Mouse (Mus musculus): Measurements from ENCODE around the gene Cacna1d. TPM values are rescaled to one million over a fixed set of nuclear protein-coding genes. Genes with fewer than 3 reads are reported as not detected.

Cacna1d gene
- polyA plus RNA-seq, 1 experiment: not detected

DNA sequence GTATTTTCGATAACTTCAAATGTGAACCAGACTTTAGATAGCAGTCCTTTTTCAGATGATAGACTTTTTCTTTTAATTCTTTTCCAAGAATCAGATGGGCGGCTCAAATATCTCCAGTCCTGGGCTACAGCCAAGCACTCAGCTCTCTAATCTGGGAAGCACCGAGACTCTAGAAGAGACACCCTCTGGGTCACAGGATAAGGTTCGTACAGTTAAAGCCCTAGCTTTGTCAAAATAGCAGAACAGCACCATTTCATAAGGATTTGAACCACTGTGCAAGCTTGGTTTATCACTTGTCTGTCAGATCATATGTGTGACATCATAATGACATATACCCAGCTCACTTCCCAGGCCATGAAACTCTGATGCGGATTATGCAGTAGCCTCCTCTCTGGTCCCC, 21.6 kb upstream of the Cacna1d start:
- no peaks in the 10 kb centered on the region for H3K27me3 ChIP-seq (ENCODE audit: control insufficient read depth, insufficient read depth, insufficient read length)
- no peak overlapping the region for H3K4me3 ChIP-seq (ENCODE audit: insufficient read depth, poor library complexity, severe bottlenecking)
- no peaks in the 10 kb centered on the region for H3K79me3 ChIP-seq (ENCODE audit: low read depth)
- H3ac ChIP-seq (ENCODE audit: control insufficient read depth, insufficient read length, low read depth): no peak overlapping the region
- no peaks in the 10 kb centered on the region for H3K79me2 ChIP-seq (ENCODE audit: control insufficient read depth, insufficient read depth)
- TF ChIP-seq FOSL1 (IDR thresholded peaks at IDR 0.05; ENCODE audit: insufficient read depth, low read length, poor library complexity, severe bottlenecking) (no peak), CEBPB (IDR thresholded peaks at IDR 0.05; ENCODE audit: low read depth) (no peak), CTCF (IDR thresholded peaks at IDR 0.05; ENCODE audit: control insufficient read depth, insufficient read depth, insufficient read length) (no peak), MYOD1 (IDR thresholded peaks at IDR 0.05; ENCODE audit: control insufficient read depth, insufficient read length, low read depth) (no peak), USF1 (IDR thresholded peaks at IDR 0.05; ENCODE audit: low read depth) (no peak), MYOG (IDR thresholded peaks at IDR 0.05; ENCODE audit: control insufficient read depth, extremely low read depth, insufficient read length) (no peak), MAX (IDR thresholded peaks at IDR 0.05) (no peak)
- H3K36me3 ChIP-seq (ENCODE audit: control insufficient read depth, insufficient read depth): peaks cover 56% of the 10 kb centered on the region

GRCm38 (mm10) chr14:30510214-30510763, 19.0 kb upstream of the Cacna1d start:
- Histone ChIP-seq H3K79me3 (ENCODE audit: low read depth) (no peaks in the 10 kb centered on the region), H3ac (ENCODE audit: control insufficient read depth, insufficient read length, low read depth) (no peak overlapping the region), H3K79me2 (ENCODE audit: control insufficient read depth, insufficient read depth) (no peaks in the 10 kb centered on the region), H3K36me3 (ENCODE audit: control insufficient read depth, insufficient read depth) (peaks cover 54% of the 10 kb centered on the region), H3K27me3 (ENCODE audit: control insufficient read depth, insufficient read depth, insufficient read length) (no peaks in the 10 kb centered on the region), H3K4me3 (ENCODE audit: insufficient read depth, poor library complexity, severe bottlenecking) (no peak overlapping the region)
- TF ChIP-seq FOSL1 (IDR thresholded peaks at IDR 0.05; ENCODE audit: insufficient read depth, low read length, poor library complexity, severe bottlenecking) (no peak), MAX (IDR thresholded peaks at IDR 0.05) (no peak), MYOD1 (IDR thresholded peaks at IDR 0.05; ENCODE audit: control insufficient read depth, insufficient read length, low read depth) (no peak), CTCF (IDR thresholded peaks at IDR 0.05; ENCODE audit: control insufficient read depth, insufficient read depth, insufficient read length) (no peak), CEBPB (IDR thresholded peaks at IDR 0.05; ENCODE audit: low read depth) (no peak)

DNA sequence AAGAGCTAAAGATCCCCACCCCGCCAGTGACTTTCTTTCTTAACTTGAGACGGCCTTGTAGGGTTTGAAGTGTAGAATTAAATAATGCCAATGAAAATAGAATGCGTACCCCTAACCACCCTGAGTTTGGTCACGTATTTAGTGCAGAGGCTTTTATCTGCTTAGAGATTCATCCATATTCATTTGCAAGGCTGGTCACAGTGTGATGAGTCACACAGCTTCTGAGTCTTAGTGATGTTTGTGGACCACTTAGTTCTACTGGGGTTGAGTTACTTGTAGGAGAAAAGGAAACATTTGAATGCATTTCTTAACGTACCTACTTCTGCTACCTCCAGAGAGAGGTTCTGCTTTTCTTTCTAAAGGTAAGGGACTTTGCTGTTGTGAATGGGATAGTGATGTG, 13.7 kb upstream of the Cacna1d start:
- no peaks in the 10 kb centered on the region for H3K79me3 ChIP-seq (ENCODE audit: low read depth)
- no peaks in the 10 kb centered on the region for H3K79me2 ChIP-seq (ENCODE audit: control insufficient read depth, insufficient read depth)
- no peaks in the 10 kb centered on the region for H3K27me3 ChIP-seq (ENCODE audit: control insufficient read depth, insufficient read depth, insufficient read length)
- no peak overlapping the region for H3K4me3 ChIP-seq (ENCODE audit: insufficient read depth, poor library complexity, severe bottlenecking)
- no peak overlapping the region for H3ac ChIP-seq (ENCODE audit: control insufficient read depth, insufficient read length, low read depth)
- TF ChIP-seq MYOG (IDR thresholded peaks at IDR 0.05; ENCODE audit: control insufficient read depth, extremely low read depth, insufficient read length) (no peak), FOSL1 (IDR thresholded peaks at IDR 0.05; ENCODE audit: insufficient read depth, low read length, poor library complexity, severe bottlenecking) (no peak), CEBPB (IDR thresholded peaks at IDR 0.05; ENCODE audit: low read depth) (no peak), CTCF (IDR thresholded peaks at IDR 0.05; ENCODE audit: control insufficient read depth, insufficient read depth, insufficient read length) (no peak), MAX (IDR thresholded peaks at IDR 0.05) (no peak), USF1 (IDR thresholded peaks at IDR 0.05; ENCODE audit: low read depth) (no peak), MYOD1 (IDR thresholded peaks at IDR 0.05; ENCODE audit: control insufficient read depth, insufficient read length, low read depth) (no peak)
- H3K36me3 ChIP-seq (ENCODE audit: control insufficient read depth, insufficient read depth): peaks cover 50% of the 10 kb centered on the region

DNA sequence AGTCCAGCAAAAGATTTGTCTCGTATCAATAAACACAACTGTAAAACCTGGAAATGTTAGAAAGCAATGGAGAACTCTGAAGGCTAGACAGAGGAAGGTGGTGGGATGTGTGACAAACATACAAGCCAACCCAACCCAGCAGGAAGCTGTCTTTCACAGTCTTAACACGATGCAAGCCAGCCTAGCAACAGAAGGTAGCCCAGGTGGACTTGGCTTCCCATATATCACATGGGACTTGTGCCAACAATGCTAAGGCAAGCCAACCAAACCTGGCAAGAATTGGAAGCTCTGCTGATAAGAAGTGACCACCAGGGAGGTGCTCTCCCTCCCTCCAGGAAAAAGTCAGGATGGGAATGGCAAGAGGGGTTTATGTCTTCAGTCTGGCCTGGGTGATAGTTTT, 6.9 kb upstream of the Cacna1d start:
- no peak overlapping the region for H3K4me3 ChIP-seq (ENCODE audit: insufficient read depth, poor library complexity, severe bottlenecking)
- no peak overlapping the region for H3ac ChIP-seq (ENCODE audit: control insufficient read depth, insufficient read length, low read depth)
- H3K36me3 ChIP-seq (ENCODE audit: control insufficient read depth, insufficient read depth): peaks cover 32% of the 10 kb centered on the region
- TF ChIP-seq FOSL1 (IDR thresholded peaks at IDR 0.05; ENCODE audit: insufficient read depth, low read length, poor library complexity, severe bottlenecking): no peak
- no peak for TF ChIP-seq CEBPB (IDR thresholded peaks at IDR 0.05; ENCODE audit: low read depth)
- TF ChIP-seq CTCF (IDR thresholded peaks at IDR 0.05; ENCODE audit: control insufficient read depth, insufficient read depth, insufficient read length): no peak
- no peak for TF ChIP-seq USF1 (IDR thresholded peaks at IDR 0.05; ENCODE audit: low read depth)
- H3K79me2 ChIP-seq (ENCODE audit: control insufficient read depth, insufficient read depth): peaks cover 44% of the 10 kb centered on the region
- no peaks in the 10 kb centered on the region for H3K27me3 ChIP-seq (ENCODE audit: control insufficient read depth, insufficient read depth, insufficient read length)
- H3K79me3 ChIP-seq (ENCODE audit: low read depth): peaks cover 9% of the 10 kb centered on the region

DNA sequence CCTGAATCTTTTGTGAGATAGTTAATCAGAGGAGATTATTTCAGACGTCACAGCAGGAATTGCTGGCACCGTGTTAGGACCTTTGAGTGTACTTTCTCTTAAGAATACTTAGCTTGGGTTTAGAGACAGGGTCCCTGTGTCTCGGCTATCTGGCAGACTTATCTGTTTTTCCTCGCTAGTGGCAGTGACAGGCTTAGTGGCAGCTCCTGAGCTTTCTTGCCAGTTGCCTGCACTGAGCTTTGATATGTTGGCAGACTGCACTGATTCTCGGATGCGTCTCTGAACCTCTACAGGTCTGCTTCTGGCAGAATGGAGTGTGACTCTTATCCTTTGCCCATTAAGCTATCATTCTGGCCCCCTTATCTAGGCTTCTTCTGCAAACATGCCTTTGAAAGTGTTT, 3.7 kb upstream of the Cacna1d start:
- TF ChIP-seq MYOD1 (IDR thresholded peaks at IDR 0.05; ENCODE audit: control insufficient read depth, insufficient read length, low read depth) (no peak), FOSL1 (IDR thresholded peaks at IDR 0.05; ENCODE audit: insufficient read depth, low read length, poor library complexity, severe bottlenecking) (no peak), CEBPB (IDR thresholded peaks at IDR 0.05; ENCODE audit: low read depth) (no peak), CTCF (IDR thresholded peaks at IDR 0.05; ENCODE audit: control insufficient read depth, insufficient read depth, insufficient read length) (no peak), USF1 (IDR thresholded peaks at IDR 0.05; ENCODE audit: low read depth) (no peak), MYOG (IDR thresholded peaks at IDR 0.05; ENCODE audit: control insufficient read depth, extremely low read depth, insufficient read length) (no peak)
- Histone ChIP-seq H3K79me3 (ENCODE audit: low read depth) (peaks cover 9% of the 10 kb centered on the region), H3K4me3 (ENCODE audit: insufficient read depth, poor library complexity, severe bottlenecking) (no peak overlapping the region), H3K79me2 (ENCODE audit: control insufficient read depth, insufficient read depth) (peaks cover 44% of the 10 kb centered on the region), H3K36me3 (ENCODE audit: control insufficient read depth, insufficient read depth) (peaks cover 45% of the 10 kb centered on the region), H3ac (ENCODE audit: control insufficient read depth, insufficient read length, low read depth) (no peak overlapping the region), H3K27me3 (ENCODE audit: control insufficient read depth, insufficient read depth, insufficient read length) (no peaks in the 10 kb centered on the region)

DNA sequence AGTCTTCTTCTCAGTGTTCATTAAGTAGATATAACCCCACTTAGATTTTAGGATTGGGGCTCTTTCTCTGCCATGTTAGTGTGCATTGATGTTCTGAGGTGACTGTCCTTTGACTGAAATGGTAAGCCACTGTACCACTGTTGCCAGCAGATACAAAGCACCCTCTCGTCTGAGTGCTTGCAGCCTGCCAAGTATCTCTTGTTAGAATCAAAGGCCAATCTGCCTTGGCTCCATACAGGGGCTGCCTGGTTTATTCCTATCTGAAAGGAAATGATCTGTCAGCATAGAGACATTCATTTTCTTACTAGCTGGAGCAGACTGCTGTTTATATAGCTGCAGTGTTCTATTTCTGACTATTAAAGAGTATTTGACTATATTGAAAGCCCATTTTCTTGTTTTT, 2.0 kb upstream of the Cacna1d start:
- no peak overlapping the region for H3K4me3 ChIP-seq (ENCODE audit: insufficient read depth, poor library complexity, severe bottlenecking)
- H3K79me3 ChIP-seq (ENCODE audit: low read depth): peaks cover 9% of the 10 kb centered on the region

More for the DNA sequence above, 2.0 kb upstream of the Cacna1d start:
- Histone ChIP-seq H3K36me3 (ENCODE audit: control insufficient read depth, insufficient read depth) (peaks cover 46% of the 10 kb centered on the region), H3K27me3 (ENCODE audit: control insufficient read depth, insufficient read depth, insufficient read length) (no peaks in the 10 kb centered on the region), H3ac (ENCODE audit: control insufficient read depth, insufficient read length, low read depth) (no peak overlapping the region), H3K79me2 (ENCODE audit: control insufficient read depth, insufficient read depth) (peaks cover 37% of the 10 kb centered on the region)
- no peak for TF ChIP-seq MYOD1 (IDR thresholded peaks at IDR 0.05; ENCODE audit: control insufficient read depth, insufficient read length, low read depth)
- no peak for TF ChIP-seq MYOG (IDR thresholded peaks at IDR 0.05; ENCODE audit: control insufficient read depth, extremely low read depth, insufficient read length)
- TF ChIP-seq MAX (IDR thresholded peaks at IDR 0.05): no peak
- TF ChIP-seq CEBPB (IDR thresholded peaks at IDR 0.05; ENCODE audit: low read depth): no peak
- no peak for TF ChIP-seq USF1 (IDR thresholded peaks at IDR 0.05; ENCODE audit: low read depth)
- TF ChIP-seq CTCF (IDR thresholded peaks at IDR 0.05; ENCODE audit: control insufficient read depth, insufficient read depth, insufficient read length): no peak
